Mouse (Mus musculus) ES-Bruce4 (cell line): ENCODE measurements at regions not wholly inside any gene's neighbourhood (a gene's known extent, or its start where the extent isn't known, plus 50 kb on each side); places are given as distances from the start of the nearest gene placed in this dataset.

ENCODE experiments used
- CTCF ChIP-seq: IDR thresholded peaks from one replicate; pipeline ENCODE4 v1.8.1; 2011; ENCODE audit warnings: low read depth, low read length
- EP300 ChIP-seq: IDR thresholded peaks from 2 replicates; pipeline ENCODE4 v1.6.1; 2011; ENCODE audit warnings: low read depth, low read length; ENCODE audit not compliant: insufficient read depth
- POLR2A ChIP-seq: IDR thresholded peaks from one replicate; pipeline ENCODE4 v1.8.1; 2011; ENCODE audit warnings: low read length; ENCODE audit not compliant: insufficient read depth

DNA sequence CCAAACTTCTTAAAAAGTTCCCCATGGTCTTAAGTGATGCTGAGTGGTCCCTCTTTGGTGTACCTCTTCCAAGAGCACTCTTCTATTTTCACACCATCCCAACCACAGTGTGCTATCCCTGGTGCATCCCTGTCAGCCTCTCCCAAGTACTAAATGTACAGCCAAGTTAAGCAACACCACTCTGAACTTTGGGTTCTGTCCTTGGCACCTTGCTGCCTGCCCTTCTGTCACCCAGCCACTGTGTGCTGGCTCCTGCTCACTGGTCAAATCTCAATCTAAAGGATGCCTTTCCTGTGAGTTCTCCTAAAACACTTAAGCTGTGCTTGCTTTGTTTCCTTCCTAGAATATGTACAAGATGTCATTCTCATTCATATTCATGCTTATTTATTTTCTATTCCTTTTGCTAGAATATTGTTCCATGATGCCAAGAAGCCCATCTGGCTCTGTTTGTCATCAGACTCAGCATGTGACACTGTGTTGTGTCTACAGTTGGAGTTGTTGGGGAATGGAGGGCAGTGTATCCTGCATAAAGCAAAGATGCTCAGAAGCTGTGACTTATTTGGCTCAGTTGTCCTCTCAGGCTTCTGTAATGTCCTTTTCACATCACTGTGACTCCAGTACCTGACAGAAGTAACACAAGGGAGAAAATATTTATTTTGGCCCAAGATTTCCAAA lies 388.4 kb upstream of the Kdm8 start:
- TF ChIP-seq CTCF (no peak), EP300 (no peak), POLR2A (no peak)
